Mouse (Mus musculus): ENCODE data around the gene Pde5a. TPM values are rescaled to one million over a fixed set of nuclear protein-coding genes. Genes with fewer than 3 reads are reported as not detected.

Pde5a gene
- total RNA-seq, 4 experiments from 2014 or later, result 10.3 to 17.1 (median 12.9) TPM

GRCm38 (mm10) chr3:122848410-122849034 lies 119.8 kb downstream of the Pde5a start:
- no peak for DNase-seq (ENCODE audit: low spot score in 2 of 2)

GRCm38 (mm10) chr3:122855149-122855548 lies 126.4 kb downstream of the Pde5a start:
- DNase-seq (ENCODE audit: low spot score in 2 of 2), result no peak

GRCm38 (mm10) chr3:122859829-122860228 lies 131.1 kb downstream of the Pde5a start:
- no peak for DNase-seq (ENCODE audit: low spot score in 2 of 2)

GRCm38 (mm10) chr3:122860573-122861498 lies 132.1 kb downstream of the Pde5a start:
- DNase-seq (ENCODE audit: low spot score in 2 of 2), result no peak

- DNase-seq (ENCODE audit: low spot score in 2 of 2), result no peak
Measured at GRCm38 (mm10) chr3:122865092-122865491, 136.3 kb downstream of the Pde5a start.

- no peak for DNase-seq (ENCODE audit: low spot score in 2 of 2)
Measured at GRCm38 (mm10) chr3:122868270-122868669, 139.5 kb downstream of the Pde5a start.

- DNase-seq (ENCODE audit: low spot score in 2 of 2), result no peak
Measured at GRCm38 (mm10) chr3:122871596-122871995, 142.8 kb downstream of the Pde5a start.

GRCm38 (mm10) chr3:122876870-122877269 lies 148.1 kb downstream of the Pde5a start:
- DNase-seq (ENCODE audit: low spot score in 2 of 2), result no peak

GRCm38 (mm10) chr3:122877543-122877942 lies 148.8 kb downstream of the Pde5a start:
- no peak for DNase-seq (ENCODE audit: low spot score in 2 of 2)

GRCm38 (mm10) chr3:122878705-122879315 lies 150.1 kb downstream of the Pde5a start:
- DNase-seq (ENCODE audit: low spot score in 2 of 2), result no peak

- no peak for DNase-seq (ENCODE audit: low spot score in 2 of 2)
Measured at GRCm38 (mm10) chr3:122887505-122888301, 159.0 kb downstream of the Pde5a start.

- DNase-seq (ENCODE audit: low spot score in 2 of 2), result no peak
Measured at GRCm38 (mm10) chr3:122888371-122888819, 159.6 kb downstream of the Pde5a start.

- no peak for DNase-seq (ENCODE audit: low spot score in 2 of 2)
Measured at GRCm38 (mm10) chr3:122894772-122895171, 166.0 kb downstream of the Pde5a start, which contains the start of gene Fabp2. Gene Fabp2, plus strand, starts transcription at chr3:122895072.

GRCm38 (mm10) chr3:122895189-122895731 lies 166.5 kb downstream of the Pde5a start:
- no peak for DNase-seq (ENCODE audit: low spot score in 2 of 2)

GRCm38 (mm10) chr3:122898254-122898653 lies 169.5 kb downstream of the Pde5a start:
- no peak for DNase-seq (ENCODE audit: low spot score in 2 of 2)

GRCm38 (mm10) chr3:122903746-122904433 lies 175.1 kb downstream of the Pde5a start:
- peak in 1 of 2 experiments; percentile 9 for DNase-seq (ENCODE audit: low spot score in 2 of 2)

GRCm38 (mm10) chr3:122907841-122908240 lies 179.1 kb downstream of the Pde5a start:
- DNase-seq (ENCODE audit: low spot score in 2 of 2), result no peak
